11 mouse cellular contexts compared by ENCODE assay signal in genomic region chr5:13982417-13983054, GRCm38 (mm10). TPM values are rescaled to one million over a fixed set of nuclear protein-coding genes. Genes with fewer than 3 reads are reported as not detected.
DNase-seq lines count a peak whose midpoint lies in the region; ATAC-seq and TF ChIP-seq lines count a peak whose summit lies in the region.
"Had no signal": no experiment of that assay in that cellular context is flagged by ENCODE, and none has a peak within 500 bp of the region (broad histone marks: within the 10 kb centered on the region; RNA-seq: fewer than 3 reads in every experiment).

No protein-coding gene starts in this region.

- no peak overlapping the region for H3K9ac ChIP-seq in hindbrain, postnatal 0 days (replicated peaks; ENCODE audit: low read length)
- no peak overlapping the region for H3K9ac ChIP-seq in neural tube, embryonic 12.5 days
- no peak overlapping the region for H3K9ac ChIP-seq in liver, embryonic 12.5 days
- no peak overlapping the region for H3K9ac ChIP-seq in liver, postnatal 0 days (replicated peaks)
- H3K9ac ChIP-seq: stomach, embryonic 15.5 days had no signal

- whole genome bisulfite sequencing in hindbrain, embryonic 10.5 days = 21% methylated on average over 7 of the region's 7 CpGs
- 21% methylated on average over 7 of the region's 7 CpGs for WGBS in hindbrain, postnatal 0 days
- 30% methylated on average over 7 of the region's 7 CpGs for WGBS in lung, adult 2 months
- WGBS in neural tube, embryonic 12.5 days = 10% methylated on average over 7 of the region's 7 CpGs
- 57% methylated on average over 7 of the region's 7 CpGs for WGBS in liver, embryonic 12.5 days (ENCODE audit: insufficient replicate concordance)
- WGBS in liver, postnatal 0 days (ENCODE audit: insufficient replicate concordance) = 55% methylated on average over 7 of the region's 7 CpGs

- no peaks in the 10 kb centered on the region for H3K27me3 ChIP-seq in hindbrain, embryonic 10.5 days (ENCODE audit: insufficient read depth, poor library complexity, severe bottlenecking)
- H3K27me3 ChIP-seq in hindbrain, postnatal 0 days (ENCODE audit: insufficient read depth, low read length) = no peaks in the 10 kb centered on the region
- H3K27me3 ChIP-seq in neural tube, embryonic 12.5 days (replicated peaks) = no peaks in the 10 kb centered on the region
- H3K27me3 ChIP-seq in liver, embryonic 12.5 days (replicated peaks) = no peaks in the 10 kb centered on the region
- no peaks in the 10 kb centered on the region for H3K27me3 ChIP-seq in liver, postnatal 0 days (ENCODE audit: insufficient read depth, low read length)
- H3K27me3 ChIP-seq: stomach, embryonic 15.5 days had no signal

- H3K4me2 ChIP-seq in hindbrain, postnatal 0 days (ENCODE audit: low read depth, low read length) = no peak overlapping the region
- no peak overlapping the region for H3K4me2 ChIP-seq in neural tube, embryonic 12.5 days (replicated peaks)
- H3K4me2 ChIP-seq in liver, embryonic 12.5 days = no peak overlapping the region
- no peak overlapping the region for H3K4me2 ChIP-seq in liver, postnatal 0 days (ENCODE audit: low read depth, low read length)
- H3K4me2 ChIP-seq: stomach, embryonic 15.5 days had no signal

- H3K27ac ChIP-seq in hindbrain, embryonic 10.5 days = no peak overlapping the region
- H3K27ac ChIP-seq in hindbrain, postnatal 0 days = no peak overlapping the region
- no peak overlapping the region for H3K27ac ChIP-seq in neural tube, embryonic 12.5 days
- H3K27ac ChIP-seq in liver, embryonic 12.5 days = no peak overlapping the region
- no peak overlapping the region for H3K27ac ChIP-seq in liver, postnatal 0 days (ENCODE audit: low read depth)
- H3K27ac ChIP-seq: stomach, embryonic 15.5 days had no signal

- no peak for ATAC-seq in hindbrain, postnatal 0 days
- ATAC-seq in neural tube, embryonic 12.5 days (ENCODE audit: low FRiP score, low read depth) = peak; percentile 80
- no peak for ATAC-seq in liver, embryonic 12.5 days
- ATAC-seq in liver, postnatal 0 days = no peak

- H3K4me1 ChIP-seq in hindbrain, embryonic 10.5 days (replicated peaks) = peaks cover 10% of the 10 kb centered on the region
- H3K4me1 ChIP-seq in hindbrain, postnatal 0 days (ENCODE audit: insufficient read depth, low read length) = no peaks in the 10 kb centered on the region
- peaks cover 18% of the 10 kb centered on the region for H3K4me1 ChIP-seq in lung, adult 2 months (ENCODE audit: control insufficient read depth, insufficient read depth, low read length)
- H3K4me1 ChIP-seq in neural tube, embryonic 12.5 days = peaks cover 6% of the 10 kb centered on the region; the same call in 1 of the 2 replicates
- no peaks in the 10 kb centered on the region for H3K4me1 ChIP-seq in liver, embryonic 12.5 days
- no peaks in the 10 kb centered on the region for H3K4me1 ChIP-seq in liver, postnatal 0 days (ENCODE audit: insufficient read depth)
- H3K4me1 ChIP-seq: stomach, embryonic 15.5 days had no signal

- no peak overlapping the region for H3K4me3 ChIP-seq in hindbrain, embryonic 10.5 days
- no peak overlapping the region for H3K4me3 ChIP-seq in hindbrain, postnatal 0 days (ENCODE audit: low read length)
- H3K4me3 ChIP-seq in lung, adult 2 months (replicated peaks; ENCODE audit: extremely low read depth, low read depth, low read length) = no peak overlapping the region
- no peak overlapping the region for H3K4me3 ChIP-seq in neural tube, embryonic 12.5 days
- H3K4me3 ChIP-seq in liver, embryonic 12.5 days = no peak overlapping the region
- H3K4me3 ChIP-seq in liver, postnatal 0 days (ENCODE audit: low read depth, low read length) = no peak overlapping the region
- H3K4me3 ChIP-seq: stomach, embryonic 15.5 days had no signal

- no peak for TF ChIP-seq CTCF in hindbrain, postnatal 0 days (IDR thresholded peaks at IDR 0.05; ENCODE audit: low read depth)
- no peak for TF ChIP-seq CTCF in lung, adult 2 months (IDR thresholded peaks at IDR 0.05; ENCODE audit: insufficient read depth, low read length)
- TF ChIP-seq CTCF in liver, postnatal 0 days (IDR thresholded peaks at IDR 0.05; ENCODE audit: low read depth) = no peak

- H3K36me3 ChIP-seq in hindbrain, embryonic 10.5 days = no peaks in the 10 kb centered on the region
- H3K36me3 ChIP-seq in hindbrain, postnatal 0 days (ENCODE audit: insufficient read depth, low read length) = no peaks in the 10 kb centered on the region
- H3K36me3 ChIP-seq in neural tube, embryonic 12.5 days = no peaks in the 10 kb centered on the region
- no peaks in the 10 kb centered on the region for H3K36me3 ChIP-seq in liver, embryonic 12.5 days
- H3K36me3 ChIP-seq in liver, postnatal 0 days (replicated peaks; ENCODE audit: insufficient read depth, low read length) = no peaks in the 10 kb centered on the region
- H3K36me3 ChIP-seq: stomach, embryonic 15.5 days had no signal

- no peak for TF ChIP-seq POLR2A in lung, adult 2 months (IDR thresholded peaks at IDR 0.05; ENCODE audit: borderline replicate concordance, extremely low read depth, low read depth, low read length)

- no peaks in the 10 kb centered on the region for H3K9me3 ChIP-seq in hindbrain, embryonic 10.5 days
- H3K9me3 ChIP-seq in hindbrain, postnatal 0 days (ENCODE audit: low read length) = no peaks in the 10 kb centered on the region
- H3K9me3 ChIP-seq in neural tube, embryonic 12.5 days = no peaks in the 10 kb centered on the region
- no peaks in the 10 kb centered on the region for H3K9me3 ChIP-seq in liver, embryonic 12.5 days (replicated peaks)
- no peaks in the 10 kb centered on the region for H3K9me3 ChIP-seq in liver, postnatal 0 days (ENCODE audit: low read length)
- H3K9me3 ChIP-seq: stomach, embryonic 15.5 days had no signal

- peak; percentile 21 for DNase-seq in hindbrain, embryonic 10.5 days (ENCODE audit: low spot score)
- DNase-seq in hindbrain, postnatal 0 days (ENCODE audit: low spot score) = no peak
- peak; percentile 10 for DNase-seq in embryo, embryonic 9.5 days (ENCODE audit: extremely low spot score)
- DNase-seq in lung, adult 2 months = peak; percentile 46
- no peak for DNase-seq in layer of hippocampus, postnatal 14 days (ENCODE audit: low spot score in 2 of 2)
- no peak for DNase-seq in liver, postnatal 0 days
- DNase-seq: gastrocnemius, postnatal 25 days; kidney, postnatal 25 days had no signal

- TF ChIP-seq EP300 in liver, postnatal 0 days (IDR thresholded peaks at IDR 0.05; ENCODE audit: low read depth) = no peak

RNA-seq across cellular contexts. Expression of gene Sema3e, which starts 42.5 kb away (rescaled TPM):
- 2.0 and 2.1 TPM in 2 replicates for polyA plus RNA-seq in hindbrain, embryonic 10.5 days (2016; fragmentation: Nextera tagmentation; extraction: Ambion mirVana)
- 3.6 and 4.2 TPM in 2 replicates for total RNA-seq in hindbrain, postnatal 0 days (2014; rRNA removed)
- 3.5 and 3.6 TPM in 2 replicates for polyA plus RNA-seq in hindbrain, postnatal 0 days (2015; fragmentation: Nextera tagmentation; extraction: Ambion mirVana)
- 17.5 and 23.6 TPM in 2 replicates for polyA plus RNA-seq in lung, adult 2 months (2012; rRNA removed)
- 2.7 and 2.8 TPM in 2 replicates for polyA plus RNA-seq in neural tube, embryonic 12.5 days (2016; fragmentation: Nextera tagmentation; extraction: Ambion mirVana)
- 0.16 and 0.19 TPM in 2 replicates for polyA plus RNA-seq in liver, embryonic 12.5 days (2016; fragmentation: Nextera tagmentation; extraction: Ambion mirVana)
- 10 to 100 TPM; 47.2 to 51.5 TPM for total RNA-seq in layer of hippocampus, postnatal 14 days (2021)
- polyA plus RNA-seq in liver, postnatal 0 days (2015; fragmentation: Nextera tagmentation; extraction: Ambion mirVana) = 0.02 and 0.04 TPM in 2 replicates

Comparison
In these comparisons a context has a peak if more than half of its experiments do, and no peak if none do; other contexts are left out.
1. DNase-seq: peak in hindbrain, embryonic 10.5 days (single experiment), embryo, embryonic 9.5 days (single experiment) and lung, adult 2 months (single experiment); none in hindbrain, postnatal 0 days (single experiment), layer of hippocampus, postnatal 14 days (0 of 2) and liver, postnatal 0 days (single experiment).